Mouse (Mus musculus) myocyte (in vitro differentiated cells): ENCODE results near the gene 4933427D14Rik.

Source experiments
- CEBPB ChIP-seq: IDR thresholded peaks from 2 replicates; pipeline ENCODE4 v1.6.1; 2011; ENCODE audit warnings: mild to moderate bottlenecking, moderate library complexity; ENCODE audit not compliant: poor library complexity, insufficient read depth, severe bottlenecking
- E2F4 ChIP-seq: IDR thresholded peaks from one replicate; pipeline ENCODE4 v1.6.1; 2011; ENCODE audit warnings: mild to moderate bottlenecking, control low read depth, moderate library complexity; ENCODE audit not compliant: insufficient read depth
- MAX ChIP-seq: IDR thresholded peaks from one replicate; pipeline ENCODE4 v1.6.1; 2011; ENCODE audit warnings: low read depth, mild to moderate bottlenecking, control low read depth
- MYOD1 ChIP-seq, 3 experiments: IDR thresholded peaks; one replicate each; pipeline ENCODE4 v1.6.1; 2011; ENCODE audit warnings: control low read depth in 2 of 3, low read depth in 2 of 3, mild to moderate bottlenecking in 2 of 3, moderate library complexity in 1 of 3; ENCODE audit not compliant: insufficient read length in 2 of 3, control insufficient read depth in 1 of 3
- MYOG ChIP-seq, 3 experiments: IDR thresholded peaks; one replicate each; pipeline ENCODE4 v1.6.1; 2011; ENCODE audit warnings: control low read depth in 2 of 3, low read depth in 2 of 3, mild to moderate bottlenecking in 2 of 3; ENCODE audit not compliant: insufficient read length in 2 of 3, control insufficient read depth in 1 of 3, insufficient read depth in 1 of 3
- POLR2A ChIP-seq: IDR thresholded peaks from one replicate; pipeline ENCODE4 v1.6.1; 2011; ENCODE audit warnings: low read depth, mild to moderate bottlenecking, control low read depth, moderate library complexity; ENCODE audit not compliant: insufficient read length
- POLR2AphosphoS2 ChIP-seq: IDR thresholded peaks from one replicate; pipeline ENCODE4 v1.6.1; 2011; ENCODE audit warnings: low read depth, control low read depth; ENCODE audit not compliant: insufficient read length
- REST ChIP-seq: IDR thresholded peaks from one replicate; pipeline ENCODE4 v1.6.1; 2011; ENCODE audit warnings: mild to moderate bottlenecking, control low read depth, moderate library complexity; ENCODE audit not compliant: insufficient read depth, insufficient read length
- SRF ChIP-seq: IDR thresholded peaks from one replicate; pipeline ENCODE4 v1.6.1; 2011; ENCODE audit warnings: low read depth; ENCODE audit not compliant: control insufficient read depth, insufficient read length
- TCF12 ChIP-seq: IDR thresholded peaks from one replicate; pipeline ENCODE4 v1.6.1; 2011; ENCODE audit warnings: mild to moderate bottlenecking, control low read depth; ENCODE audit not compliant: poor library complexity, insufficient read depth, severe bottlenecking
- TCF3 ChIP-seq: IDR thresholded peaks from one replicate; pipeline ENCODE4 v1.6.1; 2011; ENCODE audit warnings: low read depth, control low read depth; ENCODE audit not compliant: insufficient read length
- USF1 ChIP-seq: IDR thresholded peaks from one replicate; pipeline ENCODE4 v1.6.1; 2011; ENCODE audit warnings: low read depth, mild to moderate bottlenecking, control low read depth, moderate library complexity

- no peak for TF ChIP-seq MYOG (IDR thresholded peaks at IDR 0.05; ENCODE audit: control insufficient read depth in 1 of 3, insufficient read depth in 1 of 3, insufficient read length in 2 of 3, low read depth in 2 of 3)
- no peak for TF ChIP-seq POLR2A
- no peak for TF ChIP-seq MYOD1 (IDR thresholded peaks at IDR 0.05; ENCODE audit: control insufficient read depth in 1 of 3, insufficient read length in 2 of 3, low read depth in 2 of 3)
- no peak for TF ChIP-seq POLR2AphosphoS2
- TF ChIP-seq MAX = no peak
- no peak for TF ChIP-seq E2F4
- TF ChIP-seq TCF3 = no peak
- TF ChIP-seq REST = no peak
- TF ChIP-seq USF1 = no peak
- no peak for TF ChIP-seq TCF12
- TF ChIP-seq SRF = no peak
- no peak for TF ChIP-seq CEBPB
Observed at GRCm38 (mm10) chr11:72203440-72203839, 3.8 kb downstream of the 4933427D14Rik start.
